Mouse (Mus musculus) erythroblast, embryonic 14.5 days (primary cell): ENCODE results near the gene Fhad1.
"Not testable (repeated sequence)": the region's sequence is repeated elsewhere in the genome, so short reads cannot be mapped to it uniquely, and the experiment has no call there.

ENCODE experiments used
- GATA1 ChIP-seq: IDR thresholded peaks from 2 replicates; pipeline ENCODE4 v1.6.1; 2012; ENCODE audit warnings: low read length, inconsistent platforms, mixed read lengths
- TAL1 ChIP-seq: IDR thresholded peaks from 3 replicates; pipeline ENCODE4 v1.6.1; 2012; ENCODE audit warnings: low read length, inconsistent platforms, mixed read lengths

GRCm38 (mm10) chr4:142051883-142052282 lies 37.0 kb upstream of the Fhad1 start:
- not testable (repeated sequence) for TF ChIP-seq GATA1, TAL1
